Mouse (Mus musculus) liver, embryonic 14.5 days (tissue): Measurements from ENCODE around the gene Maff.

Experiments
- CTCF ChIP-seq: IDR thresholded peaks from 2 replicates; pipeline ENCODE4 v1.5.1; 2016; ENCODE audit warnings: antibody characterized with exemption, low read depth, control low read depth
- EP300 ChIP-seq: IDR thresholded peaks from 2 replicates; pipeline ENCODE4 v1.6.1; 2016; ENCODE audit warnings: antibody characterized with exemption, low read depth

DNA sequence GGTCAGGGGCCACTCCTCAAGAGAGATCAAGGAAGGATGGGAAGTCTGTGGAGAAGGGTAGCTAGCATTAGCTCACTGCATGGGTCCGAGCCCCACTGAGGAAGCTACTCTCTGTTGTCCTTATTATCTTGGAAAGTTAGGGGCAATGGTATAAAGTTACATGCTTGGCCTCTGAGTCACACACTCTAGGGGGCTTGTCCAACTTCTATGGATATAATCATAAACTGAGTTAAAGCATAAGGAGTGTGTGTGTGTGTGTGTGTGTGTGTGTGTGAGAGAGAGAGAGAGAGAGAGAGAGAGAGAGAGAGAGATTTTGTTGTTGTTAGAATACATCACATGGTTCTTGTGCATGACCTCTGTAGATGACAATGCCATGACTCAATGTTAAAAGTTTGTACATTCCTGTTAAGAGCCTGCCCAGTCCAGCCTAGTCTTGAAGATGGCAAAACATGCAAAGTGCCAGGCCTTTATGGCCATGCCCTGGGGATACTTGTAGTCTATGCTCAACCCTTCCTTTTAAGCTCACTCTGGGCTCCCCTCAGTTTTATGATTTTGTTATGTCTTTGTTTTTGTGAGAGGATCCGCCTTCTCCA, 46.8 kb upstream of the Maff start:
- TF ChIP-seq CTCF (no peak), EP300 (no peak)
